Mouse (Mus musculus): ENCODE data around the gene 2700049A03Rik.

The 2700049A03Rik gene

GRCm38 (mm10) chr12:71274519-71275237 lies 138.0 kb downstream of the 2700049A03Rik start:
- DNase-seq, result peak; percentile 80

- no peak for DNase-seq
Observed at GRCm38 (mm10) chr12:71275906-71276595, 139.4 kb downstream of the 2700049A03Rik start.

GRCm38 (mm10) chr12:71279521-71280262 lies 143.0 kb downstream of the 2700049A03Rik start:
- no peak for DNase-seq

GRCm38 (mm10) chr12:71281201-71281768 lies 144.6 kb downstream of the 2700049A03Rik start:
- no peak for DNase-seq

- DNase-seq, result no peak
Observed at GRCm38 (mm10) chr12:71285399-71285798, 148.8 kb downstream of the 2700049A03Rik start.

- no peak for DNase-seq
Observed at GRCm38 (mm10) chr12:71290460-71290859, 153.8 kb downstream of the 2700049A03Rik start.

All from thymus, postnatal 4 days (tissue).